Mouse (Mus musculus): Measurements from ENCODE around the gene Rfxap. TPM values are rescaled to one million over a fixed set of nuclear protein-coding genes. Genes with fewer than 3 reads are reported as not detected.
"Not testable (repeated sequence)": the region's sequence is repeated elsewhere in the genome, so short reads cannot be mapped to it uniquely, and the experiment has no call there.

The Rfxap gene
- polyA plus RNA-seq, 1 experiment from 2014 or later = 45.7 TPM

DNA sequence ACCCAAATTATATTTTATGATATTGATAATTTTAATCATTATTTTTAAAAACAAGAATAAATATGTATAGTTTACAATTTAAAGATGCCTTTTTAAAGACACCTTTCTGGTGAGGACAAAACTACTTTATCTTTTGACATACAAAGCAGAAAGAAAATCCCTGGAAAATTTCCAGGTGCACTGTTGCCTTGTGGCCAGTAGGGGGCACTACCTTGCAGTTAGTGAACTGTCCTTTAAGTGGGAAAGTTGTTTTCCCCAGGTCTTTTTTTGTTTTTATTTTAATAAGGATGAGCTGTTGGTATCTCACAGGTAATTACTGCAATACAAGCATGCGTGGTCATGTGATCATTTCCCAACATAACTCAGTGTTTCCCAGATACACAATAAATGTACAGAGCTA lies 11.8 kb downstream of the Rfxap start:
- Histone ChIP-seq H3K9me3 (peaks cover 5% of the 10 kb centered on the region; the same call in 1 of the 2 replicates), H3K27me3 (no peaks in the 10 kb centered on the region), H3K4me3 (no peak overlapping the region), H3K4me2 (replicated peaks) (no peak overlapping the region), H3K4me1 (no peaks in the 10 kb centered on the region), H3K36me3 (no peaks in the 10 kb centered on the region), H3K9ac (replicated peaks) (no peak overlapping the region), H3K27ac (replicated peaks) (no peak overlapping the region)
- WGBS = 95% methylated on average over 1 of the region's 1 CpGs
- ATAC-seq (replicated peaks) = no peak

GRCm38 (mm10) chr3:54795379-54795778 lies 12.2 kb downstream of the Rfxap start:
- Histone ChIP-seq H3K4me2 (replicated peaks) (no peak overlapping the region), H3K9ac (replicated peaks) (no peak overlapping the region), H3K4me1 (no peaks in the 10 kb centered on the region), H3K4me3 (no peak overlapping the region), H3K9me3 (peaks cover 5% of the 10 kb centered on the region; the same call in 1 of the 2 replicates), H3K27ac (replicated peaks) (no peak overlapping the region), H3K36me3 (no peaks in the 10 kb centered on the region), H3K27me3 (no peaks in the 10 kb centered on the region)
- 93% methylated on average over 5 of the region's 5 CpGs for WGBS
- no peak for ATAC-seq (replicated peaks)

DNA sequence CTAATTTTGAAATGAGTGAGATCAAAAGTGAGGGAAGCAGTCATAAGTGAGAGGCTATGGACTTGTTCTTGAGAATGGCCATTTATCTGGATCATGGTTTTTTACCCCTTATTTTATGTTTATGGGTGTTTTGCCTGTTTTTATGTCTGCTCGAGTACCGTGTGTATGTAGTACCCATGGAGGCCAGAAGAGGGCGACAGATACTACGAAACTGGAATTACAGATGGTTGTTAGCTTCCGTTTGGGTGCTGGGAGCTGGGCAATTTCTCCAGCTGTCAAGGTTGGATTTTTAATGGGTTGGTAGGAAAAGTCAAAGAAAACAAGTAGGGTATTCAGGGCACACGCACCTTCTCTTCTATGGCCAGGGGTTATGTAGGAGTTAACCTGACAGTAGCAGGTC lies 13.8 kb downstream of the Rfxap start:
- no peak overlapping the region for H3K4me2 ChIP-seq (replicated peaks)
- no peaks in the 10 kb centered on the region for H3K36me3 ChIP-seq
- H3K4me3 ChIP-seq = no peak overlapping the region
- WGBS = 84% methylated on average over 6 of the region's 6 CpGs
- no peaks in the 10 kb centered on the region for H3K27me3 ChIP-seq
- H3K9me3 ChIP-seq = peaks cover 5% of the 10 kb centered on the region; the same call in 1 of the 2 replicates
- H3K9ac ChIP-seq (replicated peaks) = no peak overlapping the region
- no peaks in the 10 kb centered on the region for H3K4me1 ChIP-seq
- no peak for ATAC-seq (replicated peaks)
- no peak overlapping the region for H3K27ac ChIP-seq (replicated peaks)

DNA sequence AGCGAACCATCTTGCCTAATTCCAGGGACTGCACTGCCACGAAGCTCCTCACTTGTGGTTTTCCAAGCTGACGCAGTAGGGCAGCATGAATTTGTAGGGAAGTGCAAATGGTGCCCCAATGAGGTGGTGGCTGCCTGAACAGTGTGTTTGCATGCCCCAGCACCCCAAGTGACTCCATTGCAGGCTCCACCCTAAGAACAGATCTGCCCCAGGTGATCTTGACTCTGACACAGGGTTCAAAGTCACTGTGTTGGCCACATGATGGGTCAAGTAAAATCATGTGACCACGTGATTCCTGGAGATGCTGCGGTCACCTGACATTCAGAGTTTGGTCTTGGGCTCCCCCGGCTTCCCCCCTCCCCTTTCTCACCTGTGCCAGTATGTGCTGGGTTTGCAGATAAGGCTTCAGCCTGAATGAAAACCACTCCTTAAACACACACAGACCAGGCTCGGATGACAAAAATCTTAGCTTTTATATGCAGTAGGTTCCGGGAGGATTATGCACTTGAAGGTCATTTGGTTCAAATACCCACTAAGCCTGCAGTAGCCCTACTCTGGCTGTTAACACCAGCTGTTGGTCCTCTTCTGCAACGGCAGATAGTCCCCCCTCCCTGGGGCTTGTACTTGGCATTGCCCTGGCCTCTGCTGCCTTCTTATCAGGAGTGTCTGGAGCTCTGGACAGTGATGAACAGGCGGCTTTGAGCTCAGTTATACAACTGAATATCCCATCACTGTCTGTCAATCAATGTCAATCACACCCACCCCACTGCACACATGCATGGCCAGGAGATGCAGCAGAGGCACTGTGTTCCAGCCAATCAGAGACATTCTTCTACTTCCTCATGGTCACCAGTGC lies 15.5 kb downstream of the Rfxap start:
- ATAC-seq (replicated peaks) = no peak
- H3K36me3 ChIP-seq = no peaks in the 10 kb centered on the region
- H3K4me2 ChIP-seq (replicated peaks) = no peak overlapping the region
- H3K4me3 ChIP-seq = no peak overlapping the region
- WGBS = 79% methylated on average over 10 of the region's 10 CpGs
- H3K9me3 ChIP-seq = peaks cover 5% of the 10 kb centered on the region; the same call in 1 of the 2 replicates
- no peak overlapping the region for H3K9ac ChIP-seq (replicated peaks)
- no peaks in the 10 kb centered on the region for H3K4me1 ChIP-seq
- H3K27me3 ChIP-seq = no peaks in the 10 kb centered on the region
- no peak overlapping the region for H3K27ac ChIP-seq (replicated peaks)

DNA sequence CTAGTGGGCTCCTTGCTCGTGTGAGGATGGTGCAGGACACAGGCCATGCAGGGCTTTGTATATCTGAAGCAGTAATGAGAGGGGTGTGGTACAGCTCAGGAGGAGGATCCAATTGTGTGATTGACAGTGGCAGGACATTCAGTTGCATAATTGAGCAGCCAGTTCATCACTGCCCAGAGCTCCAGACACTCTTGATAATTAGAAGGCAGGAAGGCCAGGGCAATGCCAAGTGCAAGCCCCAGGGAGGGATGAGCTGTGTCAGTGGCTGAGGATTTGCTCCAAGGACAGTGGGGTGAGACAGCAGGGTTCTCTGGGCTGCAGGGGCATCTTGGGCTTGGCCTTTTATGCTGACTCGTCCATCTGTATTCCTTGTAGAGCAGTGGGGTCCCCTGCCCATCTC lies 17.0 kb downstream of the Rfxap start:
- Histone ChIP-seq H3K4me2 (replicated peaks) (no peak overlapping the region), H3K27me3 (no peaks in the 10 kb centered on the region), H3K9me3 (peaks cover 5% of the 10 kb centered on the region; the same call in 1 of the 2 replicates), H3K27ac (replicated peaks) (no peak overlapping the region), H3K36me3 (no peaks in the 10 kb centered on the region), H3K9ac (replicated peaks) (no peak overlapping the region), H3K4me1 (no peaks in the 10 kb centered on the region), H3K4me3 (no peak overlapping the region)
- ATAC-seq (replicated peaks) = no peak
- 54% methylated on average over 2 of the region's 2 CpGs for WGBS

DNA sequence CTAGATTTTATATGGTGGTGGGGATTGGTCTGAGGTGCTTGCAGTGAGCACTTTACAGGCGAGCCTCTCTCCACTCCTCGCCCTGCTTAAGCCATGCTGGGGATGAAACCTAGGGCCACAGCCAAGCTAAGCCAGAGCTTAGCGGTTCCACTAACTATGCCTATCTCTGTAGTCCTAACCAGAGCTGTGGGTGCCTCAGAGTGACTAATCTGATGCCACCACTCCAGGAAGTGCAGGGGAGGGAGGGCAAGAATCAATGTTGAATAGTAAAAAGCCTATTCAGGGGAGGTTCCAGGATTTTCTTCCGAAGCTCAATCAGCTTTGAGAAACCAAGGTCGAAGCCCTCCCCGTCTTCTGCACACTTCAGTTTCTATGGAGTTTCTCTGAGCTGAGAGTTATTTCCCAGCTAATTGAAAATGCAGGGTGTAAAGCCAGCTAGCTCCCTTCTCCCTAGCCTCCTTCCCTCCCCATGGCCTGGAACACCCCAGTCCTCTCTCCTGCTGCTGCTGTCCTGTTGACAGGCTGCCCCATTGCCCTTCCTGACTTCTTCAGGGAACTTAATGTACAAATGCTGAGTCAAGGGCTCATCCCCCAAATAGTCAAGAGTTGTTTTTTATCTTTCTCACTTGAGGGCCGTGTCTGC lies 31.5 kb downstream of the Rfxap start:
- no peak overlapping the region for H3K27ac ChIP-seq (replicated peaks)
- no peaks in the 10 kb centered on the region for H3K27me3 ChIP-seq
- no peaks in the 10 kb centered on the region for H3K9me3 ChIP-seq
- H3K4me1 ChIP-seq = no peaks in the 10 kb centered on the region
- no peaks in the 10 kb centered on the region for H3K36me3 ChIP-seq
- H3K4me3 ChIP-seq = no peak overlapping the region
- no peak for ATAC-seq (replicated peaks)
- no peak overlapping the region for H3K9ac ChIP-seq (replicated peaks)
- no peak overlapping the region for H3K4me2 ChIP-seq (replicated peaks)
- 60% methylated on average over 7 of the region's 7 CpGs for WGBS

GRCm38 (mm10) chr3:54773613-54774012 lies 34.0 kb downstream of the Rfxap start:
- H3K4me1 ChIP-seq = no peaks in the 10 kb centered on the region
- no peak overlapping the region for H3K4me2 ChIP-seq (replicated peaks)
- H3K36me3 ChIP-seq = no peaks in the 10 kb centered on the region
- WGBS = 89% methylated on average over 6 of the region's 6 CpGs
- H3K9me3 ChIP-seq = no peaks in the 10 kb centered on the region
- H3K27me3 ChIP-seq = no peaks in the 10 kb centered on the region
- no peak overlapping the region for H3K9ac ChIP-seq (replicated peaks)
- H3K4me3 ChIP-seq = no peak overlapping the region
- no peak overlapping the region for H3K27ac ChIP-seq (replicated peaks)
- no peak for ATAC-seq (replicated peaks)

GRCm38 (mm10) chr3:54769349-54770275 lies 38.0 kb downstream of the Rfxap start:
- no peaks in the 10 kb centered on the region for H3K4me1 ChIP-seq
- no peaks in the 10 kb centered on the region for H3K36me3 ChIP-seq
- no peaks in the 10 kb centered on the region for H3K27me3 ChIP-seq
- H3K27ac ChIP-seq (replicated peaks) = no peak overlapping the region
- WGBS = 53% methylated on average over 17 of the region's 17 CpGs
- H3K9me3 ChIP-seq = no peaks in the 10 kb centered on the region
- no peak for ATAC-seq (replicated peaks)
- H3K4me2 ChIP-seq (replicated peaks) = no peak overlapping the region
- no peak overlapping the region for H3K4me3 ChIP-seq
- H3K9ac ChIP-seq (replicated peaks) = no peak overlapping the region

DNA sequence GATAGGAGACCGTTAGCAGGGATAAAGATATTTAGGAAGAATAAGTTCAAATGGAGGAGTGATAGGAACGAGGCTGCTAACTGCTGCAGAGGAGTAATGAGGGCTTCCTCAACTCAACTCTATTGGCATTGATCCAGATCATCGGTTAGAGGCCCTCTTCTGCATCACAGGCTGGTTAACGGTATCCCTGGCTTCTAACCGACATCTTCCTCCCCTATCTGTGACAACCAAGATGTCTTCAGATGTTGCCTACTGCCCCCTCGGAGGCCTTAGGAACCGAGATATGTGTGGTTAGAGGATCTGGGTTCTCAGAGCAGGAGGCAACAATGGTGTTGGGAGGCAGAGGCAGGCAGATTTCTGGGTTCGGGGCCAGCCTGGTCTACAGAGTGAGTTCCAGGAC lies 39.0 kb downstream of the Rfxap start:
- no peaks in the 10 kb centered on the region for H3K36me3 ChIP-seq
- no peaks in the 10 kb centered on the region for H3K27me3 ChIP-seq
- WGBS = 92% methylated on average over 8 of the region's 8 CpGs
- no peaks in the 10 kb centered on the region for H3K9me3 ChIP-seq
- no peak overlapping the region for H3K27ac ChIP-seq (replicated peaks)
- ATAC-seq (replicated peaks) = no peak
- no peak overlapping the region for H3K9ac ChIP-seq (replicated peaks)
- H3K4me1 ChIP-seq = no peaks in the 10 kb centered on the region
- no peak overlapping the region for H3K4me2 ChIP-seq (replicated peaks)
- no peak overlapping the region for H3K4me3 ChIP-seq

GRCm38 (mm10) chr3:54766811-54767210 lies 40.8 kb downstream of the Rfxap start:
- no peaks in the 10 kb centered on the region for H3K9me3 ChIP-seq
- H3K4me1 ChIP-seq = no peaks in the 10 kb centered on the region
- no peaks in the 10 kb centered on the region for H3K36me3 ChIP-seq
- no peak overlapping the region for H3K4me3 ChIP-seq
- no peak overlapping the region for H3K27ac ChIP-seq (replicated peaks)
- H3K27me3 ChIP-seq = no peaks in the 10 kb centered on the region
- H3K4me2 ChIP-seq (replicated peaks) = no peak overlapping the region
- WGBS = 92% methylated on average over 5 of the region's 5 CpGs
- ATAC-seq (replicated peaks) = no peak
- no peak overlapping the region for H3K9ac ChIP-seq (replicated peaks)

DNA sequence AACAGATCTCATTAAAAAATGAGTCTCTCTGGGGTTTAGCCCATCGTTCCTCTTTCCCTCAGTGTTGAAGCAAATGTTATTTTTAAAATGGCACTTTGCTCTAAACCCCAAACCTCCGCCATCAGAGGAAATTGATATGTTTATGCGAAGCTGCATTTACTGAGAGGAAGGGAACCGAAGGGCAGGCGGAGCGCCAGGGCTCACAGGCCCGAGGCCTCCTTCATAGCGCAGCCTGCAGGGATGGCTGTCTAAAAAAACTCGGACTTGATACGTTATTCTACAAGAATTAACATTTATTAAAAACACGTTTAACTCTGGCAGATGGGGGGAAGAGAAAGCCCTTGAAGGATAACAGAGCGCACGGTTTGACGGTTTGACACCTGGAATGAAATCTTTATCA lies 41.6 kb downstream of the Rfxap start:
- WGBS = 76% methylated on average over 14 of the region's 14 CpGs
- no peak overlapping the region for H3K4me2 ChIP-seq (replicated peaks)
- no peak overlapping the region for H3K4me3 ChIP-seq
- H3K9me3 ChIP-seq = no peaks in the 10 kb centered on the region
- ATAC-seq (replicated peaks) = no peak
- no peak overlapping the region for H3K9ac ChIP-seq (replicated peaks)
- H3K4me1 ChIP-seq = no peaks in the 10 kb centered on the region
- no peaks in the 10 kb centered on the region for H3K36me3 ChIP-seq
- H3K27ac ChIP-seq (replicated peaks) = no peak overlapping the region
- H3K27me3 ChIP-seq = no peaks in the 10 kb centered on the region

- not testable (repeated sequence) for H3K27ac ChIP-seq (replicated peaks); H3K4me1 ChIP-seq; H3K9me3 ChIP-seq; ATAC-seq (replicated peaks); H3K9ac ChIP-seq (replicated peaks); H3K27me3 ChIP-seq; H3K4me2 ChIP-seq (replicated peaks); H3K4me3 ChIP-seq; H3K36me3 ChIP-seq
- 91% methylated on average over 6 of the region's 6 CpGs for WGBS
Observed at GRCm38 (mm10) chr3:54765521-54765920, 42.1 kb downstream of the Rfxap start.

Measured in forebrain, embryonic 15.5 days (tissue).